Mouse (Mus musculus): ENCODE measurements at regions not wholly inside any gene's neighbourhood (a gene's known extent, or its start where the extent isn't known, plus 50 kb on each side); places are given as distances from the start of the nearest gene placed in this dataset.

- no peak for DNase-seq (ENCODE audit: low spot score)
Measured at GRCm38 (mm10) chr6:14298167-14298566, 426.8 kb upstream of the 2610001J05Rik start.

DNA sequence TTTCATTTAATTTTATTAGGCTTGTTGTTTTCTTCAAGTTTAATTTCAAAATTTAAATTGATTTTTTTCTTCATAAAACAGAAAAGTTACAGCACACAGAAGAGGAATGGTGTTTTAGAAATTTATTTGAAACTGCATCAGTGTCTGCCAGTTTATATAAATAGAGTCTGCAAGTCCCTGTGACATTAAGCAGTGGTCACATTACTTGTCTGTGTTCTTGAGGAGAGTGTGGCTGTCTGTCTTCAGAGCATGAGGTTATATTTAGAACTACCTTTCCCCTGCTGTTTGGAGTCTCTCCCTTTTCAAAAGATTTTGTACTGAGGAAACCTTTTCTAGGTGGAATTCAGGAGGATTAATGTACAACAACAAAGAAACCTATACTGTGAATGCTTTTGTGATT, 426.1 kb upstream of the 2610001J05Rik start:
- no peak for DNase-seq (ENCODE audit: low spot score)

GRCm38 (mm10) chr6:14290843-14291242, 419.5 kb upstream of the 2610001J05Rik start:
- DNase-seq (ENCODE audit: low spot score), result no peak

- no peak for DNase-seq (ENCODE audit: low spot score)
Measured at GRCm38 (mm10) chr6:14281476-14281875, 410.2 kb upstream of the 2610001J05Rik start.

DNA sequence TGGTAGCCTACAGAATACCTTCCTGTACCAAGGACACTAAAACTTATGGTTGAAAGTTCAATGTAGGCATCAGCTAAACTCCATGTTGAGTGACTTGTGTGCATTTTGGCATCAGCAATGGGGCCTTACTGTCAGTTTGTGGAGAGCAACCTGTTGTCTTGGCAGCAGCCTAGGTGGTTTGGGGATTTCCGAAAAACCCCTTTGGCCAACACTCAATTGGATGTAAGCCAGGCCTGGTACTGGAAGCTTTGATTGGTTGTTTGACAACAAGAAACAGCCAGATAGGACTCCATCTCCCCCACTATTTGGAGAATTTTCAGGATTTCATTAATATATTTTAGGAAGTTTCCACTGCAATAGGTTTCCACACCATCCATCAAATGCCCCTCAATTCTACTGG, 390.6 kb upstream of the 2610001J05Rik start:
- DNase-seq (ENCODE audit: low spot score), result no peak

- no peak for DNase-seq (ENCODE audit: low spot score)
Measured at GRCm38 (mm10) chr6:14240331-14240730, 369.0 kb upstream of the 2610001J05Rik start.

- DNase-seq (ENCODE audit: low spot score), result no peak
Measured at GRCm38 (mm10) chr6:14239151-14239550, 367.8 kb upstream of the 2610001J05Rik start.

GRCm38 (mm10) chr6:14230823-14231222, 359.5 kb upstream of the 2610001J05Rik start:
- DNase-seq (ENCODE audit: low spot score), result no peak

- DNase-seq (ENCODE audit: low spot score), result peak; percentile 31
Measured at GRCm38 (mm10) chr6:14207509-14207908, 336.2 kb upstream of the 2610001J05Rik start.

DNA sequence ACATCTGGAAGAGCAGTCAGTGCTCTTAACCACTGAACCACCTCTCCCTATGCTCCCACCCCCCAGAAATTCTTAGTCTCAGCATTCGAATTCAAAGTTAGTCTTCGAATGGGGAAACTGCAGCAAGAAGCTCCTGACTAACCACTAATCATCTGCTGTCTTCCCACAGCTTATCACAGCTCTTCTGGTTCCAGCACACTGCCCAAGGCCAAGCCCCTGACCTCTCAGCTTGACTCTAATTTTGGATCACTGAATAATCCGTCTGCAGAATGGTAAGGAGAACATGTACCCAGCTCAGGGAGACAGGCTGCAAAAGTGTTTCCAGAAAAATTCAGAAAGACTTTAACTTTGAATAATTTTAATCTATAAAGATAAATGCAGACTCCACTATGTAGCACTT, 325.8 kb upstream of the 2610001J05Rik start:
- DNase-seq (ENCODE audit: low spot score), result no peak

DNA sequence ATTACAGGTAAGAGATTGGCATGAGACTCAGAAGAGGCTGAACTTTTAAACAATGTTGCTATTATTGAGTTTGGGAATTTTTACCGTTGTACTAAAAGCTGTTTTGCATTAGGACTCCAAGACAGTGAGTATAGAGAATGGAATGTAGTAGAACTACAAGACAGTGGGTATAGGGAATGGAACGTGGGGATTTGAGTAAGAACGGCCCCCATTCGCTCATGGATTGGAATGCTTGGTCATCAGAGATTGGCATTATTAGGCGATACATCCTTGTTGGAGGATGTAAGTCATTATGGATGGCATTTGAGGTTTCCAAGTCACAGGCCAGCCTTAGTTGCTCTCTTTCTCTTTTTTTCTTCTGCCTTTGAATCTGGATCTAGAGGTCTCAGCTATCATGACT, 324.0 kb upstream of the 2610001J05Rik start:
- no peak for DNase-seq (ENCODE audit: low spot score)

GRCm38 (mm10) chr6:14191387-14192023, 320.2 kb upstream of the 2610001J05Rik start:
- no peak for DNase-seq (ENCODE audit: low spot score)

- DNase-seq (ENCODE audit: low spot score), result no peak
Measured at GRCm38 (mm10) chr6:14185921-14186420, 314.7 kb upstream of the 2610001J05Rik start.

GRCm38 (mm10) chr6:14147370-14147769, 276.1 kb upstream of the 2610001J05Rik start:
- no peak for DNase-seq (ENCODE audit: low spot score)

DNA sequence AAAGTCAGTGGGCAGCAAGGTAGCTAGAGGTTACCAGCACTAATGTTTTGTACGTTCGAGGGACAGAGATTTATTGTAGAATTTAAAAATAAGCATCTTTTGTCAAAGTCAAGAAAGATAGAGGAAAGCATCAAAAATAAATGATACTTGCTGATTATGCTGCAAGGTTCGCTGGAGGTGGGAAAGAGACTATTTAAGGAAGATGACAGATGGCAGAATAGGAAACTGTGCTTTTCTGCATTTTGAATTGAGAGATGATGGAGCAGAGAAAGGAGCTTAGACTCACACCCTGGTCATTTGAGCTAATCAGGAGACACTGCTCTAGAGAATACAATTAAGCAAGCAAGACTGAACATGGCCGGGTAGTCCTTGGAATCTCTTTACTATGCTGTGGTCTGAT, 275.1 kb upstream of the 2610001J05Rik start:
- DNase-seq (ENCODE audit: low spot score), result no peak

- DNase-seq (ENCODE audit: low spot score), result no peak
Measured at GRCm38 (mm10) chr6:14142107-14142751, 270.9 kb upstream of the 2610001J05Rik start.

DNA sequence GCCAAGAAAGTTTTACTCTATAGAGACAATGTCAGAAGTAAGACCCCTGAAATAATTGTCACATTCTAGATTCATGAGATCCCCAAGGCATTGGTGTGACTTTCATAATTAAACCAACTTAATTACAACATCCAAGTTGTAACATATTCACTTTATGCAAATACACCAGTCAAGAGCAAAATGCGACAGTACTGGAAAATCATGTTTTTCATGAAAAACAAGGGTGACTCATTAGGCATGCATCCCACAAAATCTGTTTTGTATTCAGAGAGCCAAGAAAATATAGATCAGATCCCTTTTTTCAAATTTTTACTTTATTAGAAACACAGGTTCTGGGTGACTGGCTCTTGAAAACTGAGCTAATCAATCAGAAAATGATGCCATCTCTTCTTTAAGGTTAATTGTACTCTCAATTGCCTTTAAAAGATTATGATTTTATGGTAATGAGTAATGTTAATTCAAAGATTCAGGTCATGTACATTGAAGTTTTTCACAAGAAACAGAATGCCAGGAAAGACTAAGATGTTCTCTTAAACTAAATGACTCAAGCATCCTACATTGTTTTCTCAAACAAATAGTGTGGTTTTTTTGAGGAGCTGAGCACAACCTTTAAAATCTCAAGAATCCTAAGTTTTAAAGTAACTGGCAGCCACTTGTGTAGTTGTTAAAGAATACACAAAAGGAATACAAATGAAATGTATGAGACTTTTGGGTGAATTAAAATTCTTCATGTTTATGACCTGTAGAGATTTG, 259.2 kb upstream of the 2610001J05Rik start:
- DNase-seq (ENCODE audit: low spot score), result no peak

GRCm38 (mm10) chr6:14129394-14129793, 258.1 kb upstream of the 2610001J05Rik start:
- DNase-seq (ENCODE audit: low spot score), result no peak

- no peak for DNase-seq (ENCODE audit: low spot score)
Measured at GRCm38 (mm10) chr6:14122311-14122710, 251.0 kb upstream of the 2610001J05Rik start.

DNA sequence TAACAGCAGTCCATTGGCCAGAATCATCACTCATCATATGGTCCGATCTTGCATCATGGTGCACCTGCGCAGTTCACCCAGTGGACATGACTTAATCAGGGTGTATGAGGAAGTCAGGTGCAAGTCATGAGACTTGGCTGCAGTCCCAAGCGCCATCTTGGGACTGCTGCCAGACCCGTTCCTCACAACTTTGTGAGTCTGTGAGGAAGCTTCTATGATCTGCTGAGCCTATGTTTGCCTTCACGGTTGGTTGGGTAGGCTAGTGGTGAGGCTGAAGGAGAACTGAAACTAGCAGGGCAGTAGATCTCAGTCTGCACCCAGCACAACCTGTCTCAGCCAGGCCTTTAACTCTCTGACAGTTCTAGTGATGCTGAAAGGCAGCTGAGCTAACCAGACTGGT, 250.2 kb upstream of the 2610001J05Rik start:
- no peak for DNase-seq (ENCODE audit: low spot score)

DNA sequence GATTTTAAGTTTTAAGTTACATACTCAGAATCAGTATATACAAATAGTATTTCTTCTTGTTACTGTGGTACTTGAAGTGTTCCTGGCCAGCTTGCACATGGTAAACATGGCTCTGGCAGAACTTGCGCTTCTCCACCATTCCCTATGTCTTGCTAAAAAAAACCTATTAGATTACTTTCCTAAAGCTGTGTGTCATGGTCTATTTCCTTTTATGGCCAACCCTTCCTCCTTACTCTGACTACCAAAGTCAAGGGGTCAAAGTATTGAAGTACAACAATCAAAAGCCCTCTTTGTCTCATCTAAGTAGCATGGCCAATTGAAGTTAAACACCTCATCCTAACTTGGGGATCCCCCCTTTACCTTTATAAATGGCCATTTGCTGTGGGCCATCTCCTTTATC, 223.6 kb upstream of the 2610001J05Rik start:
- no peak for DNase-seq (ENCODE audit: low spot score)

DNA sequence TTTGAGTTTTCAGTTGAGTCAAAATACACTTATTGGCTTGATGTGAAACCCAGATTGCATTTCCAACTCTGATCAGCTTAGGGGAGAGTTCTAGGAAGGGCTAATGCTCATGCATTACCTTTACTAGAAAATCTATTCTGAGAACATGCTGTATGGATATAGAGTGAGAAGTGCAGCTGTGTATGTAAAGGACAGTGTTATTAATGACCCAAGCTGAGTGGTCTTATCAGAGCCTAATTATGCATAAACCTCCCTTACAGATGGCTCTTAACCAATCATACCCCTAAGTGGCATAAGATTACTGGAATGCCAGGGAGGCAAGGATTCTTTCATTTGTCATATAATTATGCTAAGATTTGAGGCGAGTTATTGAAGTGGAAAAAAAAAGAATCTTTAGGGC, 210.6 kb upstream of the 2610001J05Rik start:
- DNase-seq (ENCODE audit: low spot score), result no peak

- DNase-seq (ENCODE audit: low spot score), result no peak
Measured at GRCm38 (mm10) chr6:14063735-14064134, 192.4 kb upstream of the 2610001J05Rik start.
